Comparison of ENCODE assay signal across 12 mouse cellular contexts in the genomic region with DNA sequence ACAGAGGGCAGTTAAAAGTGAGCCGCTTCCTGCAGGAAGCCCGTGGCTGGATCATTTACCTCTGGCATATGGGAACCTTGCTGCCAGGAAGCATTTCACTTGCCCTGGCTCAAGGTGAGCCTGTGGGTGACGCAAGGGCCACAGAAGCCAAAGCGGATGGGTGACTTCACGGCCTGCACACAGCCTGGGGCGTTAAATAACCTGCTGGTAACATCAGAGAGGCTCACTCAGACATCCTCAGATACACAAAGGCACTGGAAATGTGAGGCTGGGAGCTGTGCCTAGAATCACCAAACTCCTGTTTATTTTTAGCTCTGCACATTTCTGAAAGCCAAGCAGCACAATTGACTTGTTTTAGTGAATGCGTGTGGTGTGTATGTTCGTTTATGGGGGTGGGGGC. TPM values are rescaled to one million over a fixed set of nuclear protein-coding genes. Genes with fewer than 3 reads are reported as not detected.
DNase-seq lines count a peak whose midpoint lies in the region; ATAC-seq and TF ChIP-seq lines count a peak whose summit lies in the region.
"Had no signal": no experiment of that assay in that cellular context is flagged by ENCODE, and none has a peak within 500 bp of the region (broad histone marks: within the 10 kb centered on the region; RNA-seq: fewer than 3 reads in every experiment).

No protein-coding gene starts in this region.

- peak; percentile 95 for DNase-seq in heart, adult 11 months
- DNase-seq in heart, postnatal 25 days (ENCODE audit: low spot score): no peak
- DNase-seq in R1 (ENCODE audit: low read depth, low spot score) (peak; percentile 34), MN1 (ENCODE audit: low spot score) (no peak)
- no peak for DNase-seq in spleen, adult 18-20 months
- DNase-seq: adrenal gland, postnatal 36 days; kidney, adult 9 months; right cerebral cortex, postnatal 14 days had no signal

- no peak for ATAC-seq in heart, embryonic 11.5 days (replicated peaks; ENCODE audit: insufficient number of reproducible peaks, low FRiP score, low TSS enrichment)

- intact Hi-C loops in heart, postnatal 25 days (cut with DNase I): no loop called here

- peak overlapping the region; percentile 46 for H3K27ac ChIP-seq in heart, embryonic 11.5 days (ENCODE audit: low read depth, low read length)
- H3K27ac ChIP-seq: embryonic facial prominence, embryonic 13.5 days; liver, embryonic 15.5 days had no signal

- H3K4me2 ChIP-seq in heart, embryonic 11.5 days: no peak overlapping the region
- H3K4me2 ChIP-seq: embryonic facial prominence, embryonic 13.5 days; liver, embryonic 15.5 days had no signal

- TF ChIP-seq CTCF in E14TG2a.4 (conservative IDR thresholded peaks at IDR 0.05; ENCODE audit: low read length): no peak

- no peaks in the 10 kb centered on the region for H3K27me3 ChIP-seq in E14TG2a.4 (ENCODE audit: insufficient read depth, low read length)
- no peaks in the 10 kb centered on the region for H3K27me3 ChIP-seq in heart, embryonic 11.5 days (ENCODE audit: control insufficient read depth, insufficient read depth, low read length)
- H3K27me3 ChIP-seq: embryonic facial prominence, embryonic 13.5 days; liver, embryonic 15.5 days had no signal

- no peaks in the 10 kb centered on the region for H3K36me3 ChIP-seq in E14TG2a.4 (ENCODE audit: insufficient read depth, low read length)
- H3K36me3 ChIP-seq in heart, embryonic 11.5 days (ENCODE audit: control insufficient read depth, insufficient read depth, low read length): no peaks in the 10 kb centered on the region
- H3K36me3 ChIP-seq: liver, embryonic 15.5 days had no signal

- 64% methylated on average over 8 of the region's 8 CpGs for WGBS in heart, embryonic 11.5 days (ENCODE audit: insufficient replicate concordance)

- H3K4me1 ChIP-seq in E14TG2a.4 (replicated peaks; ENCODE audit: low read depth, low read length): peaks cover 61% of the 10 kb centered on the region
- H3K4me1 ChIP-seq in heart, embryonic 11.5 days (ENCODE audit: control insufficient read depth, insufficient read depth, low read length): peaks cover 9% of the 10 kb centered on the region
- H3K4me1 ChIP-seq: liver, embryonic 15.5 days had no signal

- H3K4me3 ChIP-seq in E14TG2a.4 (replicated peaks; ENCODE audit: low read length): peak overlapping the region; percentile 33; the same call in 1 of the 2 replicates
- no peak overlapping the region for H3K4me3 ChIP-seq in heart, embryonic 11.5 days (ENCODE audit: low read depth, low read length)
- H3K4me3 ChIP-seq: embryonic facial prominence, embryonic 13.5 days; liver, embryonic 15.5 days had no signal

- H3K9me3 ChIP-seq in E14TG2a.4 (ENCODE audit: low read length): no peaks in the 10 kb centered on the region
- no peaks in the 10 kb centered on the region for H3K9me3 ChIP-seq in heart, embryonic 11.5 days (replicated peaks; ENCODE audit: control insufficient read depth, low read length)
- H3K9me3 ChIP-seq: embryonic facial prominence, embryonic 13.5 days; liver, embryonic 15.5 days had no signal

- peak overlapping the region; percentile 22; the same call in 1 of the 2 replicates for H3K9ac ChIP-seq in heart, embryonic 11.5 days (ENCODE audit: low read depth, low read length)
- H3K9ac ChIP-seq: embryonic facial prominence, embryonic 13.5 days; liver, embryonic 15.5 days had no signal

RNA-seq across cellular contexts. Expression of a gene that starts 23.6 kb away (rescaled TPM):
- 10 to 100 TPM; 30.8 to 32.3 TPM for total RNA-seq in heart, postnatal 25 days (2021)
- 2.4 and 3.0 TPM in 2 replicates for polyA plus RNA-seq in heart, embryonic 11.5 days (2014; fragmentation: Nextera tagmentation; extraction: Ambion mirVana)

Comparison
In these comparisons a context has a peak if more than half of its experiments do, and no peak if none do; other contexts are left out.
1. DNase-seq: peak in heart, adult 11 months (single experiment) and R1 (single experiment); none in heart, postnatal 25 days (single experiment), MN1 (single experiment) and spleen, adult 18-20 months (0 of 2).